Mouse (Mus musculus): ENCODE data around the gene D2hgdh. TPM values are rescaled to one million over a fixed set of nuclear protein-coding genes. Genes with fewer than 3 reads are reported as not detected.

D2hgdh gene
- total RNA-seq (2021): 10 to 100 TPM; 29.3 to 29.5 TPM
- long read RNA-seq, experiment 1, transcript D2hgdh-201 (10 exons, 3,232 nt): major isoform, 10 of 47 reads
- long read RNA-seq, experiment 1, partial matches to known transcripts: 4 of 47 reads
- long read RNA-seq, experiment 1, other reads (novel, unspliced or antisense): 32 of 47 reads
- long read RNA-seq, experiment 2, transcript D2hgdh-201 (10 exons, 3,232 nt): major isoform, 14 of 46 reads
- long read RNA-seq, experiment 2, partial matches to known transcripts: 2 of 46 reads
- long read RNA-seq, experiment 2, other reads (novel, unspliced or antisense): 30 of 46 reads

GRCm38 (mm10) chr1:93824609-93825008 lies at the start of gene D2hgdh:
Gene D2hgdh, plus strand, starts transcription at chr1:93824909.
- no peak for DNase-seq
- intact Hi-C loops (cut with DNase I): no loop called here

DNA sequence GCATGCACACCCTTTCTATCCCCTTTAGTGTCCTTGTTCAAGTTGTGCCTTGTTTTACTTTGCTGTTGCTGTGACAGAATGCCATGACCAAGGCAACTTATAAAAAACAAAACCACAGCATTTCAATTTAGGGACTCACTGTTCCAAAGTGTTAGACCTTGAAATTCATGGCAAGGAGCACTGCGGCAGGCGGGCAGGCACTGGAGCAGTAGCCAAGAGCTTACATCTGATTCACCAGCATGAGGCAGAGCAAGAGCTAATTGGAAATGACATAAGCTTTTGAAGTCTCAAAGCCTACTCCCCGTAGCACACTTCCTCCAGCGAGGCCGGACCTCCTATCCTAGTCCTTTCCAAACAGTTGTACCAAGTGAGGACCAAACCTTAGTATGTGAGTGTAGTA lies 48.0 kb upstream of the D2hgdh start:
- DNase-seq: no peak
- intact Hi-C loops (cut with DNase I): no loop called here

DNA sequence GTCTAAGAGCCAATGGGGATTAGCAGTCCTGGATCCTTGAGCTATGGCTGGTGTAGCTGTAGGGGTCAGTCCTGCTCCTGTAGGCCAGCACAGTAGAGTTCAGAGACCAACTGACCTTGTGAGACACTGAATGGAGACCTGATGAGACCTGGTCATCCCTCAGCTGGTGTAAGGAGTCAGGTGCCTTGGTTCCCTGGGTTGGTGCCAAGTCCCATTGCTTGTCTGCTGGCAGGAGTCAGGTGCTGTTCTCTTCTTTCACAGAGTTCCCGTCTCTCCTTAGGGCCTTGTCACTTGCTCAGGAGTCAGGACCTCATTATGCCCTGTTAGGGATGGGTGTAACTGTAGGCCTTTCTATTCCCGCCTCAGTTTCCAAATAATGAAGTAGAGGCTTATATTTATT lies 37.8 kb upstream of the D2hgdh start:
- intact Hi-C loops (cut with DNase I): no loop called here
- DNase-seq: peak in 1 of 2 experiments; percentile 7

GRCm38 (mm10) chr1:93794526-93794925 lies 30.2 kb upstream of the D2hgdh start:
- no peak for DNase-seq
- intact Hi-C loops (cut with DNase I): no loop called here

DNA sequence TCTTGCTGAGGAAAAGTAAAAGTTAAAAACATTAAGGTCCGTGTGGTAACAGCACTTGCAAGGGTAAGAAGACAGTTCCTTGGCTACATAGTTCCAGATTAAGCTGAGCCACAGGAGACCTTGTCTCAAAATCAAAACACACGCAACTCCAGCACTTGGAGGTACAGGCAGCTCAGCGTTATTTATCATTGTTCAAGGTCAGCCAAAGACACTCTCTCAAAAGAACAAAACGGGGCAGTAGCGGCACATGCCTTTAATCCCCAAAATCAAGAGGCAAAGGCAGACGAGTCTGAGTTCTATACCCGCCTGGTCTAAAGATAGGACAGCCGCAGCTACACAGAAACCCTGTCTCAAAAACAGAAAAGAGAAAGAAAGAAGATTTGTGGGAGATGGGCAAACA lies 28.8 kb upstream of the D2hgdh start:
- intact Hi-C loops (cut with DNase I): no loop called here
- no peak for DNase-seq

GRCm38 (mm10) chr1:93800670-93801503 lies 23.8 kb upstream of the D2hgdh start:
- intact Hi-C loops (cut with DNase I): loop anchor here (5.0 kb wide), 4 partner anchors 49 to 289 kb away; partner anchors contain the start of genes Atg4b, Farp2 and Thap4
- no peak for DNase-seq

GRCm38 (mm10) chr1:93801741-93802238 lies 22.9 kb upstream of the D2hgdh start, which contains the start of gene Dtymk:
Gene Dtymk, minus strand, starts transcription at chr1:93801934.
- intact Hi-C loops (cut with DNase I): loop anchor here (5.0 kb wide), 4 partner anchors 49 to 289 kb away; partner anchors contain the start of genes Atg4b, Farp2 and Thap4

GRCm38 (mm10) chr1:93802771-93803170 lies 21.9 kb upstream of the D2hgdh start:
- intact Hi-C loops (cut with DNase I): loop anchor here (5.0 kb wide), 4 partner anchors 50 to 290 kb away; partner anchors contain the start of genes Atg4b, Farp2 and Thap4

More at GRCm38 (mm10) chr1:93801741-93802238, 22.9 kb upstream of the D2hgdh start, which contains the start of gene Dtymk:
- DNase-seq: peak; percentile 89 to 92

GRCm38 (mm10) chr1:93803556-93804507 lies 20.9 kb upstream of the D2hgdh start, which contains the start of gene Ing5:
Gene Ing5, plus strand, starts transcription at chr1:93803965.
- peak; percentile 100 for DNase-seq
- intact Hi-C loops (cut with DNase I): loop anchor here (5.0 kb wide), 4 partner anchors 52 to 292 kb away; partner anchors contain the start of genes Atg4b, Farp2 and Thap4

More at GRCm38 (mm10) chr1:93802771-93803170, 21.9 kb upstream of the D2hgdh start:
- no peak for DNase-seq

DNA sequence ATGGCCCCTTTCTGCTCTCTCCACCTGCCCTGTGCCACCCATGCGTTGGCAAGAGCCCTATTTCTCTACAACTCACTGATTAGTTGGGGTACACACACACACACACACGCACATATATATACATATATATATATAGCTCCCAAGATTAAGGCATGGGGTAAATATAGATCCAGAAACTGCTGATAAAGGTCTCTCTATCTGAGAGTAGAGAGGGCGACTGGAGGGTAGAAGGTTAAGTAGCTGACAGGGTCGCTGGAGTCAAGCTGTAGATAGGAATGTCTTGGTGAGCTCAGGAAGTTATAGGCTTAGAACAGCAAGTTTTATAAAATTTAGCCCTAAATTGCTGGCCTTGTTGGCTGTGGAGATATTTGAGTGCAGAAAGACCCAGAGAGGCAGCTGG lies 19.9 kb upstream of the D2hgdh start:
- intact Hi-C loops (cut with DNase I): loop anchor here (5.0 kb wide), 4 partner anchors 53 to 293 kb away; partner anchors contain the start of genes Atg4b, Farp2 and Thap4
- DNase-seq: no peak

DNA sequence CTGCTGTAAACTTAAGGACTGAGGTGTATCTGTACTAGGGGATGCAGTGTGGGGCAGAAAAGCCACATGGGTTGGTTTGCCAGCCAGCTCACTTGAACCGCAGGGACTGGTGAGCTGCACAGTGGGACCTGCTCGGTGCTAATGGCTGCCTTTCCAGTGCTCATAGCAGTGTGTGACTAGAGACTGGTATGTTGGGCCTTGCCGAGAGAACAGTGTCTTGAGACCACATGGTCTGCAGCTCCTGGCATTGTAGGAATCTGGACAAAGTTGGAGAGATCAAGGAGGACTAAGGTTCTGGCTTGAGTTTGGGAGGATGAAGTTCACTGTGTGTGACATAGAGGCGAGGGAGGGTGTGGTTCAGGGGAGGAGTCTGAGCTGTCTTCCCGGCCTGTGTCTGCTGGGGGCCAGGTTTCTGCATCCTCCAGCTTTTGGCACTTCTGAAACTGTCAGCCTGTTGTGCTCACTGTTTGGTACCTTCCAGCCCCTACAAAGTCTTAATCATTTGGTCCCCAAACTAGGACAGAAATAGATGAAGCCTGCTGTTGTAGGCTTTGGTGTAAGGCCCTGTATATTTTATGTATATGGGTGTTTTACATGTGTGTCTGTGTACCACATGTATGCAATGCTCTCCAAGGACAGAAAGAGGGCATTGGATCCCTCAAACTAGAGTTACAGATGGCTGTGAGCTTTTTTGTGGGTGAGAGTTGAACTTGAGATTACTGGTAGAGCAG lies 19.3 kb upstream of the D2hgdh start:
- DNase-seq: no peak
- intact Hi-C loops (cut with DNase I): no loop called here

GRCm38 (mm10) chr1:93808871-93809270 lies 15.8 kb upstream of the D2hgdh start:
- no peak for DNase-seq
- intact Hi-C loops (cut with DNase I): no loop called here

GRCm38 (mm10) chr1:93810011-93810410 lies 14.7 kb upstream of the D2hgdh start:
- intact Hi-C loops (cut with DNase I): no loop called here
- DNase-seq: no peak

GRCm38 (mm10) chr1:93811495-93812039 lies 13.1 kb upstream of the D2hgdh start:
- intact Hi-C loops (cut with DNase I): no loop called here
- DNase-seq: no peak

GRCm38 (mm10) chr1:93817823-93818532 lies 6.7 kb upstream of the D2hgdh start:
- no peak for DNase-seq
- intact Hi-C loops (cut with DNase I): no loop called here

DNA sequence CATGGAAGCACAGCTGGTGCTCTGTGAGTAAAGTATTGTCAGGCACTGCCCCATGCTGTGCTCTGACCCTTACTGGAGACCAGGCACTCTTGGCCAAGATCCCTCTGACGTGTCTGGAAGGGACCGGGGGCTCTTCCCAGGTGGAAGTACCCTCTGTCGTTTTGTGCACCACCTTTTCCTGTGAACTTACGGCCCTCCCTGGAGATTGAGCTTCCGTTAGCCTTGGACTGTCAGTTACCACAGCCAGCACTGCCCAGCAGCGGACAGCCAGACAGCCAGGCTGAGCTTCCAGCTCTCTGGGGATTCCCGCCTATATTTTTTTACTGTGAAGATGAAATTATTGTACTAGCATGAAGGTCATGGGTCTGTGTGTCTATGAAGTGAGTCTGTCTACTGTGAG lies 6.0 kb upstream of the D2hgdh start:
- intact Hi-C loops (cut with DNase I): no loop called here
- DNase-seq: no peak

GRCm38 (mm10) chr1:93823796-93824495 lies 763 bp upstream of the D2hgdh start:
- DNase-seq: no peak
- intact Hi-C loops (cut with DNase I): no loop called here

All from heart, postnatal 14 days (tissue).